Mouse (Mus musculus) lung, embryonic 15.5 days (tissue): Measurements from ENCODE around the gene Glis3. TPM values are rescaled to one million over a fixed set of nuclear protein-coding genes. Genes with fewer than 3 reads are reported as not detected.

Source experiments
- ATAC-seq: fragments of 200-750 bp; cut with Nextera tagmentation; 2 replicates; pipeline ENCODE4 v1.8.0; 2017; ENCODE audit warnings: moderate number of reproducible peaks, borderline replicate concordance; ENCODE audit not compliant: low FRiP score, low TSS enrichment; ENCODE audit errors: extremely low read depth
- H3K27ac ChIP-seq: fragments of 300-500 bp; sonication (generic); 2 replicates; pipeline ENCODE4 v1.5.1; 2015; ENCODE audit warnings: moderate library complexity, mild to moderate bottlenecking, inconsistent platforms
- H3K27me3 ChIP-seq: fragments of 300-500 bp; sonication (generic); 2 replicates; pipeline ENCODE4 v1.6.1; 2015; ENCODE audit warnings: inconsistent platforms
- H3K36me3 ChIP-seq: fragments of 300-500 bp; sonication (generic); 2 replicates; pipeline ENCODE4 v1.6.1; 2015; ENCODE audit warnings: inconsistent platforms
- H3K4me1 ChIP-seq: fragments of 300-500 bp; sonication (generic); 2 replicates; pipeline ENCODE4 v1.6.1; 2015; ENCODE audit warnings: inconsistent platforms
- H3K4me2 ChIP-seq: fragments of 300-500 bp; sonication (generic); 2 replicates; pipeline ENCODE4 v1.6.1; 2015; ENCODE audit warnings: inconsistent platforms, mild to moderate bottlenecking, moderate library complexity
- H3K4me3 ChIP-seq: fragments of 300-500 bp; sonication (generic); 2 replicates; pipeline ENCODE4 v1.5.1; 2015; ENCODE audit warnings: mild to moderate bottlenecking, inconsistent platforms
- H3K9ac ChIP-seq: fragments of 300-500 bp; sonication (generic); 2 replicates; pipeline ENCODE4 v1.6.1; 2015; ENCODE audit warnings: inconsistent platforms
- H3K9me3 ChIP-seq: fragments of 300-500 bp; sonication (generic); 2 replicates; pipeline ENCODE4 v1.6.1; 2016; ENCODE audit warnings: inconsistent platforms
- WGBS: fragments of 180-500 bp; shearing (Covaris S2); methylation state at CpG from one replicate; pipeline ENCODE4 v1.1.7; 2015; 5-methylcytosine and 5-hydroxymethylcytosine counted together
- polyA plus RNA-seq: library from polyadenylated mRNA; unstranded; fragments of >200 nt; fragmentation: Nextera tagmentation; extraction: Ambion mirVana; gene quantifications from 2 replicates; pipeline ENCODE4 v1.2.1, GENCODE M21; 2015

Glis3 gene
- polyA plus RNA-seq, 1 experiment from 2014 or later = 4.5 TPM

DNA sequence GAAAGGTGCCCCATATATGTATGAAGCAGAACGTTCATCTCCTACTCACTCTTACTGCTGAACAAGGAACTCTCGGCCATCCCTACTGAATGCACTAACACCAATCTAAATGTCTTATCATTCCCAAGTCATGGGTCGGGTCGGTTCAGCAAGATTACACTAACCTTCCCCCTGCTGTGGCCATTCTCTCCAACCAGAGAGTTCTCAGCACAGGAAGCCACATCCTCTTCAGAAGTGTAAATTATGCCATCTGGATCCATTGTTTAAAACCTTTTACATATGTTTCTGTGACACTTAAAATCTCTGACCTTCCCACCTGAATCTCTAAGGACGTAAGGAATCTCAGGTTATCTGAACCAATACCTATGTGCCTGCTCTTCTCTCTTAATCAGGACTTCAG lies 29.0 kb downstream of the Glis3 start:
- Histone ChIP-seq H3K4me1 (no peaks in the 10 kb centered on the region; the same call in 1 of the 2 replicates), H3K4me3 (no peak overlapping the region), H3K9me3 (no peaks in the 10 kb centered on the region), H3K36me3 (no peaks in the 10 kb centered on the region), H3K9ac (no peak overlapping the region), H3K4me2 (no peak overlapping the region), H3K27me3 (no peaks in the 10 kb centered on the region), H3K27ac (no peak overlapping the region)
- no peak for ATAC-seq
- 77% methylated on average over 5 of the region's 5 CpGs for WGBS

GRCm38 (mm10) chr19:28649489-28649888 lies 30.4 kb downstream of the Glis3 start:
- no peaks in the 10 kb centered on the region for H3K36me3 ChIP-seq
- H3K4me3 ChIP-seq = no peak overlapping the region
- H3K4me2 ChIP-seq = no peak overlapping the region
- no peaks in the 10 kb centered on the region for H3K9me3 ChIP-seq
- H3K4me1 ChIP-seq = no peaks in the 10 kb centered on the region; the same call in 1 of the 2 replicates
- 67% methylated on average over 5 of the region's 5 CpGs for WGBS
- no peak overlapping the region for H3K27ac ChIP-seq
- no peak for ATAC-seq
- H3K27me3 ChIP-seq = no peaks in the 10 kb centered on the region
- no peak overlapping the region for H3K9ac ChIP-seq

- H3K9ac ChIP-seq = no peak overlapping the region
- no peaks in the 10 kb centered on the region; the same call in 1 of the 2 replicates for H3K4me1 ChIP-seq
- ATAC-seq = no peak
- H3K4me2 ChIP-seq = no peak overlapping the region
- no peak overlapping the region for H3K4me3 ChIP-seq
- no peak overlapping the region for H3K27ac ChIP-seq
- H3K9me3 ChIP-seq = no peaks in the 10 kb centered on the region
- no peaks in the 10 kb centered on the region for H3K36me3 ChIP-seq
- WGBS = 61% methylated on average over 4 of the region's 4 CpGs
- H3K27me3 ChIP-seq = no peaks in the 10 kb centered on the region
These were observed 31.0 kb downstream of the Glis3 start for GRCm38 (mm10) chr19:28648881-28649280.

- no peak overlapping the region for H3K27ac ChIP-seq
- WGBS = 83% methylated on average over 6 of the region's 6 CpGs
These were observed 32.5 kb downstream of the Glis3 start for GRCm38 (mm10) chr19:28647424-28647823.

DNA sequence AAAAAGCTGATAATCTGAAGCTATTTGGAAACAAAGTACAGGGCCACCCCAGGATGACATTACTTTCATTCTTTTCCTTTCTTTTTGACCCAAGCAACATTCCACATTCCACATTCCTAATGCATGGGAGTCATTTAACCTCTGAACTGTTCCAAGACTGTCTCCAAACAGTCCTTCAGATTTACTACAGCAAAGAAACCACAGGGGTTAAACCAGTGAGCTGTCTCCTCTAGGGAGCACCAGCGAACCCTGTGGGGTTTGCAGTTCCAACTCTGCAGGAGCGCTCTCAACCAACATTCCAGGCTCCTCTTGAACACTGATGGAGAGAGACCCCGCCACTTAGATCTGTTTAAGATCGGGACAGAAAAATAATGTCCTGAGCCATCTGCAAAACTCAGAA lies 33.6 kb downstream of the Glis3 start:
- H3K27ac ChIP-seq = no peak overlapping the region
- H3K36me3 ChIP-seq = no peaks in the 10 kb centered on the region
- ATAC-seq = no peak
- no peak overlapping the region for H3K9ac ChIP-seq
- H3K4me3 ChIP-seq = no peak overlapping the region
- H3K4me1 ChIP-seq = no peaks in the 10 kb centered on the region; the same call in 1 of the 2 replicates
- no peaks in the 10 kb centered on the region for H3K9me3 ChIP-seq
- no peaks in the 10 kb centered on the region for H3K27me3 ChIP-seq
- WGBS = 29% methylated on average over 4 of the region's 4 CpGs
- H3K4me2 ChIP-seq = no peak overlapping the region

More at GRCm38 (mm10) chr19:28647424-28647823, 32.5 kb downstream of the Glis3 start:
- H3K4me3 ChIP-seq = no peak overlapping the region
- no peak overlapping the region for H3K4me2 ChIP-seq
- no peaks in the 10 kb centered on the region; the same call in 1 of the 2 replicates for H3K4me1 ChIP-seq
- ATAC-seq = no peak
- H3K27me3 ChIP-seq = no peaks in the 10 kb centered on the region
- H3K36me3 ChIP-seq = no peaks in the 10 kb centered on the region
- H3K9me3 ChIP-seq = no peaks in the 10 kb centered on the region
- H3K9ac ChIP-seq = no peak overlapping the region

DNA sequence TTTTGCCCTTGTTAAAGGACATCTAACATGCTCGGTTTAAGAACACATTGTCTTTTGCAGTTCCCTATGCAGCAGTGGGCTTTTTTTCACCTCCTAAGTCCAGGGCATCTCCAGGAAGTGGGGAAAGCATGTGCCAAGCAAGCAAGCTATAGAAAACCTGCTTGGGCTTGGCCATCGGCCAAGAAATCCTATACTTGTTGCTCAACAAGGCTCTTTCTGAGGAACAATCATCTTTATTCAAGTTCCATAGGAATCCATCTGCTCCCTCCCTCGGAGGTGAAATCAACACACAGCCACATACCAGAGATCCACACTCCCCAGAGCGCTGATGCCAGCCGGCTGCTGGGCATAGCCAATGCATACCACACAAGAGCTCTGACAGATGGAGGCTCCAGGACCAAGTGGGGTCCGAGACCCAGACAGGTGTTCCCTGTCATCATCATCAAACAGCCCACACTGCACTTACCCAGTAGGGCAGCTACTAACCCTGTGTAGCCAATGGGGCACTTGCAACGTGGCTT lies 39.0 kb downstream of the Glis3 start:
- Histone ChIP-seq H3K9ac (no peak overlapping the region), H3K4me2 (no peak overlapping the region), H3K4me1 (peaks cover 9% of the 10 kb centered on the region), H3K36me3 (no peaks in the 10 kb centered on the region), H3K27ac (no peak overlapping the region), H3K9me3 (no peaks in the 10 kb centered on the region), H3K27me3 (no peaks in the 10 kb centered on the region), H3K4me3 (no peak overlapping the region)
- ATAC-seq = peak; percentile 72
- WGBS = 31% methylated on average over 7 of the region's 7 CpGs

- no peak for ATAC-seq
- 56% methylated on average over 7 of the region's 8 CpGs for WGBS
These were observed 43.8 kb downstream of the Glis3 start for GRCm38 (mm10) chr19:28635991-28636553.

GRCm38 (mm10) chr19:28634986-28635385 lies 44.9 kb downstream of the Glis3 start:
- no peak overlapping the region for H3K4me2 ChIP-seq
- ATAC-seq = no peak
- H3K4me3 ChIP-seq = no peak overlapping the region
- H3K9me3 ChIP-seq = no peaks in the 10 kb centered on the region
- no peak overlapping the region for H3K27ac ChIP-seq
- no peaks in the 10 kb centered on the region for H3K36me3 ChIP-seq
- H3K9ac ChIP-seq = no peak overlapping the region
- no peaks in the 10 kb centered on the region for H3K4me1 ChIP-seq
- H3K27me3 ChIP-seq = no peaks in the 10 kb centered on the region
- 91% methylated on average over 3 of the region's 3 CpGs for WGBS

More at GRCm38 (mm10) chr19:28635991-28636553, 43.8 kb downstream of the Glis3 start:
- H3K27me3 ChIP-seq = no peaks in the 10 kb centered on the region
- no peak overlapping the region for H3K4me2 ChIP-seq
- no peaks in the 10 kb centered on the region for H3K9me3 ChIP-seq
- no peak overlapping the region for H3K9ac ChIP-seq
- peaks cover 7% of the 10 kb centered on the region for H3K4me1 ChIP-seq
- no peaks in the 10 kb centered on the region for H3K36me3 ChIP-seq
- no peak overlapping the region for H3K27ac ChIP-seq
- no peak overlapping the region for H3K4me3 ChIP-seq

- H3K27me3 ChIP-seq = no peaks in the 10 kb centered on the region
- 42% methylated on average over 8 of the region's 8 CpGs for WGBS
- no peak overlapping the region for H3K27ac ChIP-seq
- no peak overlapping the region for H3K4me3 ChIP-seq
- H3K4me1 ChIP-seq = no peaks in the 10 kb centered on the region
- H3K9ac ChIP-seq = no peak overlapping the region
- H3K9me3 ChIP-seq = no peaks in the 10 kb centered on the region
- no peak overlapping the region for H3K4me2 ChIP-seq
- ATAC-seq = no peak
- H3K36me3 ChIP-seq = no peaks in the 10 kb centered on the region
These were observed 51.5 kb downstream of the Glis3 start for GRCm38 (mm10) chr19:28628416-28628815.

- 88% methylated on average over 5 of the region's 5 CpGs for WGBS
- no peak for ATAC-seq
- Histone ChIP-seq H3K9me3 (no peaks in the 10 kb centered on the region), H3K36me3 (no peaks in the 10 kb centered on the region), H3K27me3 (no peaks in the 10 kb centered on the region), H3K27ac (no peak overlapping the region), H3K4me3 (no peak overlapping the region), H3K4me2 (no peak overlapping the region), H3K4me1 (no peaks in the 10 kb centered on the region), H3K9ac (no peak overlapping the region)
These were observed 53.7 kb downstream of the Glis3 start for GRCm38 (mm10) chr19:28626189-28626588.

DNA sequence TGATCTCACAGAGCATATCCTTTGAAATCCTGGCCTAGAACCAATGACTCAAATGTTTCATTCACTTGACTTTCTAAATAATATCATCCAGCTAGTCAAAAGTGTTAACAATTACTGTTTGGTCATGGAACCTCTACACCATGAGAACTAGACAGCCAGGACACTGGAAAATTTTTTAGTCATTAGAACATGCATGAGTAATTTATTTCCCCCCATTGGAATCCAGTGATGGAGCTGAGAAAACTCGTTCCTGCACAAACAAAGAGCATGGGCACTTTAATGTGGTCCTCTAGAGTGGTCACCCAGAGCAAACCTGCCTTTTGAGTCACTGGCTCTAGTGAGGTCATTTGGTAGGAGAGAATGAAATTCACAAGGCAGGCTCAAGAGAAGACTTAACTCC lies 55.3 kb downstream of the Glis3 start:
- Histone ChIP-seq H3K4me2 (no peak overlapping the region), H3K27ac (no peak overlapping the region), H3K4me1 (no peaks in the 10 kb centered on the region), H3K9me3 (no peaks in the 10 kb centered on the region), H3K9ac (no peak overlapping the region), H3K4me3 (no peak overlapping the region), H3K27me3 (no peaks in the 10 kb centered on the region), H3K36me3 (no peaks in the 10 kb centered on the region)
- 50% methylated on average over 1 of the region's 1 CpGs for WGBS
- no peak for ATAC-seq

DNA sequence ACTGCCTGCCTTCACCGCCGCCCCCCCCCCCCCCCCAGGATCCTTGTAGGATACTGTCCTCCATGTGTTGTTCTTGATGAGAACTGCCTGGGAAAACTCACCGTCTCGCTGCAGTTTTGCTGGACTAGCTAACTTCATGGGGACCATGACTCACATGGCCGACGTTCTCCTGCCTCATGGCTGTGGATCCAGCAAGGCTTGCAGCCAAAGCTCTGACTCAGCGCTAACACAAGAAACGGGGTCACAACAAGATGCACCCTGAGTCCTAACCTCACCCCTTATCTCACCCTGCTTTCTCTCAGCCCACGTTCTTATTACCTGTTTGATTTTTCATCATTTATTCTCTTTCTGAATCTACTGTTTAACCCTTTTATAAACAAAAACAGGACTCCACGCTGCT lies 56.2 kb downstream of the Glis3 start:
- H3K9ac ChIP-seq = no peak overlapping the region
- H3K4me1 ChIP-seq = no peaks in the 10 kb centered on the region
- H3K36me3 ChIP-seq = no peaks in the 10 kb centered on the region
- ATAC-seq = no peak
- H3K4me2 ChIP-seq = no peak overlapping the region
- H3K9me3 ChIP-seq = no peaks in the 10 kb centered on the region
- no peaks in the 10 kb centered on the region for H3K27me3 ChIP-seq
- no peak overlapping the region for H3K4me3 ChIP-seq
- no peak overlapping the region for H3K27ac ChIP-seq
- 70% methylated on average over 10 of the region's 10 CpGs for WGBS
